Mouse (Mus musculus) neural tube, embryonic 13.5 days (tissue): ENCODE measurements at regions not wholly inside any gene's neighbourhood (a gene's known extent, or its start where the extent isn't known, plus 50 kb on each side); places are given as distances from the start of the nearest gene placed in this dataset.

ENCODE experiments used
- ATAC-seq: fragments of 200-750 bp; cut with Nextera tagmentation; 2 replicates; pipeline ENCODE4 v1.8.0; 2017; ENCODE audit warnings: low read depth, mild to moderate bottlenecking, moderate TSS enrichment, moderate library complexity
- H3K27ac ChIP-seq: fragments of 300-500 bp; sonication (generic); replicated peaks from 2 replicates; pipeline ENCODE4 v1.5.1; 2015; ENCODE audit warnings: moderate library complexity, mild to moderate bottlenecking, inconsistent platforms
- H3K27me3 ChIP-seq: fragments of 300-500 bp; sonication (generic); 2 replicates; pipeline ENCODE4 v1.6.1; 2015; ENCODE audit warnings: mild to moderate bottlenecking, inconsistent platforms
- H3K36me3 ChIP-seq: fragments of 300-500 bp; sonication (generic); 2 replicates; pipeline ENCODE4 v1.6.1; 2015; ENCODE audit warnings: mild to moderate bottlenecking, inconsistent platforms
- H3K4me1 ChIP-seq: fragments of 300-500 bp; sonication (generic); replicated peaks from 2 replicates; pipeline ENCODE4 v1.6.1; 2015; ENCODE audit warnings: inconsistent platforms
- H3K4me2 ChIP-seq: fragments of 300-500 bp; sonication (generic); 2 replicates; pipeline ENCODE4 v1.6.1; 2015; ENCODE audit warnings: inconsistent platforms, mild to moderate bottlenecking, moderate library complexity
- H3K4me3 ChIP-seq: fragments of 300-500 bp; sonication (generic); 2 replicates; pipeline ENCODE4 v1.5.1; 2015; ENCODE audit warnings: mild to moderate bottlenecking, inconsistent platforms
- H3K9ac ChIP-seq: fragments of 300-500 bp; sonication (generic); 2 replicates; pipeline ENCODE4 v1.6.1; 2015; ENCODE audit warnings: moderate library complexity, mild to moderate bottlenecking, inconsistent platforms
- H3K9me3 ChIP-seq: fragments of 300-500 bp; sonication (generic); 2 replicates; pipeline ENCODE4 v1.6.1; 2016; ENCODE audit warnings: inconsistent platforms
- WGBS: fragments of 180-500 bp; shearing (Covaris S2); methylation state at CpG from one replicate; pipeline ENCODE4 v1.1.7; 2015; 5-methylcytosine and 5-hydroxymethylcytosine counted together

DNA sequence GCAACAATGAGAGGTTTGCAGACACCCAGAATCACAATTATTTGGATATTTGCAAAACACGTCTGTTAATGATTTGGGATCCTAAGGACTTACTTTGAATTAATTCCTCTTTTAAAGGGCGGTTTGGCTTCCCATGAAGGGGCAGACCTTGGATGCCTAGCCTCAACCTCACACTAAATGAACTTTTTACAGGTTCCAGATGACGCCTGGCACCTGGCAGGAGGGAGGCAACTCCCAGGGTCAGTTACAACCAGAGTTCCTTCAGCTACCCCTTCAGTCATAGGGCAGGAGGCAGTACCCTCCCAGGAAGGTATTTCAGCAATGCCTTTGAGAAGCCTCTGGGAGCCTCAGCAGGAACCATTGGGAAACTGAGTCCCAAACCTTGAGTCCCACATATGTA lies 57.9 kb upstream of the Stx18 start:
- Histone ChIP-seq H3K36me3 (no peaks in the 10 kb centered on the region), H3K9me3 (no peaks in the 10 kb centered on the region), H3K4me3 (no peak overlapping the region), H3K9ac (no peak overlapping the region), H3K27ac (no peak overlapping the region), H3K4me1 (no peaks in the 10 kb centered on the region; the same call in 1 of the 2 replicates), H3K27me3 (peaks cover 16% of the 10 kb centered on the region; the same call in 1 of the 2 replicates), H3K4me2 (no peak overlapping the region)
- 90% methylated on average over 3 of the region's 3 CpGs for WGBS
- no peak for ATAC-seq

- H3K9me3 ChIP-seq = no peaks in the 10 kb centered on the region
- no peak overlapping the region for H3K9ac ChIP-seq
- 73% methylated on average over 4 of the region's 4 CpGs for WGBS
- H3K4me1 ChIP-seq = peaks cover 13% of the 10 kb centered on the region; the same call in 1 of the 2 replicates
- ATAC-seq = no peak
- peaks cover 21% of the 10 kb centered on the region; the same call in 1 of the 2 replicates for H3K27me3 ChIP-seq
- H3K27ac ChIP-seq = no peak overlapping the region
- no peak overlapping the region for H3K4me3 ChIP-seq
- H3K4me2 ChIP-seq = no peak overlapping the region
- no peaks in the 10 kb centered on the region for H3K36me3 ChIP-seq
Observed at GRCm38 (mm10) chr5:37976943-37977434, 61.6 kb upstream of the Stx18 start.

GRCm38 (mm10) chr5:37972980-37973545 lies 65.5 kb upstream of the Stx18 start:
- H3K27ac ChIP-seq = no peak overlapping the region
- H3K27me3 ChIP-seq = peaks cover 46% of the 10 kb centered on the region
- H3K9ac ChIP-seq = no peak overlapping the region
- no peaks in the 10 kb centered on the region for H3K36me3 ChIP-seq
- H3K4me1 ChIP-seq = peaks cover 17% of the 10 kb centered on the region
- no peak overlapping the region for H3K4me3 ChIP-seq
- H3K4me2 ChIP-seq = no peak overlapping the region
- ATAC-seq = peak; percentile 64; the same call in 1 of the 2 replicates
- 58% methylated on average over 7 of the region's 7 CpGs for WGBS
- no peaks in the 10 kb centered on the region for H3K9me3 ChIP-seq

GRCm38 (mm10) chr5:37971724-37972123 lies 66.8 kb upstream of the Stx18 start:
- Histone ChIP-seq H3K27me3 (peaks cover 59% of the 10 kb centered on the region), H3K9ac (no peak overlapping the region), H3K4me1 (peaks cover 27% of the 10 kb centered on the region), H3K4me3 (no peak overlapping the region), H3K36me3 (no peaks in the 10 kb centered on the region), H3K4me2 (no peak overlapping the region), H3K9me3 (no peaks in the 10 kb centered on the region), H3K27ac (no peak overlapping the region)
- ATAC-seq = no peak
- WGBS = 69% methylated on average over 11 of the region's 11 CpGs

DNA sequence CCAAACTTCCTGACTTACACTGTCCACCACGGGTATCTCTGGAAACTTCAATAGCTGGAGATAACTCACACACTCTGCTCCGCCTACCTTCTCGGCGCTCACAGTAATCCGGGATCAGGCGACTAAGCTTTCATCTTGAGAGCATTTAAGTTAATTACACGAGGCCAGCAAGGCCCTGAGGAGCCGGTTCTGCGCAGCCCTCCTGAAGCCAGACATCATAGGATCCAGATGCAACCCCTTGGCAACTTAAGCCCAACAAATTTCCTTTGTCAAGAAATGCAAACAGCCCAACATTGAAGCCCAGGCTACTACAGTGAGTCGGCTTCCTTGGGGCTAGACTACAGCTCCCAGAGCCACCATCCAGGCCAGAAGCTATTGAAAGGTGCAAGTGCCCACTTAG lies 69.9 kb upstream of the Stx18 start:
- peaks cover 70% of the 10 kb centered on the region for H3K27me3 ChIP-seq
- no peak overlapping the region for H3K27ac ChIP-seq

DNA sequence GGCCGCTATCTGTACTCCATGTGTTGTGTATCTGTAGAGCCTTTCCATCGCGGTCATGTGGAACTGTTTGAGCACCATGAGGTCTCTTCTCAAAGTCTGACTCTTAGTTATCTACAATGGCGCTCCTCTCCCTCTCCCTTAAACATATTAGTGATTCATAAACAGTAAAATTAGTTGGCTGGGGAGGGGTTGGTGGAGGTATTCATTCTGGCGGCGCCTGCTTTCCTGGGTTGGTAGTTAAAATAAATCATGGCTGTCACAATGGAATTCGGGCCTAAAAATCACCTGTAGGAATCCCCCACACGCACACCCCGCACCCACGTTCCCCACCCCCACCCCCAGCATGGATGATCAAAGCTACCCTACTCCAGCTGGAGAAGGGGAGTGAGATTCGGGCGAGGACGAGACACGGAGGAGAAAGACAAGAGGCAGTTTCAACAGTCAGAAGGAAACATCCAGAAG lies 70.6 kb upstream of the Stx18 start:
- H3K9ac ChIP-seq = no peak overlapping the region
- no peaks in the 10 kb centered on the region for H3K36me3 ChIP-seq
- H3K27me3 ChIP-seq = peaks cover 77% of the 10 kb centered on the region
- 8% methylated on average over 14 of the region's 14 CpGs for WGBS
- no peak overlapping the region for H3K27ac ChIP-seq
- peaks cover 22% of the 10 kb centered on the region for H3K4me1 ChIP-seq
- H3K4me2 ChIP-seq = no peak overlapping the region
- H3K9me3 ChIP-seq = no peaks in the 10 kb centered on the region
- no peak overlapping the region for H3K4me3 ChIP-seq
- ATAC-seq = no peak

More for the DNA sequence above, 69.9 kb upstream of the Stx18 start:
- WGBS = 15% methylated on average over 10 of the region's 10 CpGs
- no peak overlapping the region for H3K9ac ChIP-seq
- H3K4me1 ChIP-seq = peaks cover 27% of the 10 kb centered on the region
- no peaks in the 10 kb centered on the region for H3K9me3 ChIP-seq
- H3K4me2 ChIP-seq = no peak overlapping the region
- no peaks in the 10 kb centered on the region for H3K36me3 ChIP-seq
- H3K4me3 ChIP-seq = no peak overlapping the region
- no peak for ATAC-seq

DNA sequence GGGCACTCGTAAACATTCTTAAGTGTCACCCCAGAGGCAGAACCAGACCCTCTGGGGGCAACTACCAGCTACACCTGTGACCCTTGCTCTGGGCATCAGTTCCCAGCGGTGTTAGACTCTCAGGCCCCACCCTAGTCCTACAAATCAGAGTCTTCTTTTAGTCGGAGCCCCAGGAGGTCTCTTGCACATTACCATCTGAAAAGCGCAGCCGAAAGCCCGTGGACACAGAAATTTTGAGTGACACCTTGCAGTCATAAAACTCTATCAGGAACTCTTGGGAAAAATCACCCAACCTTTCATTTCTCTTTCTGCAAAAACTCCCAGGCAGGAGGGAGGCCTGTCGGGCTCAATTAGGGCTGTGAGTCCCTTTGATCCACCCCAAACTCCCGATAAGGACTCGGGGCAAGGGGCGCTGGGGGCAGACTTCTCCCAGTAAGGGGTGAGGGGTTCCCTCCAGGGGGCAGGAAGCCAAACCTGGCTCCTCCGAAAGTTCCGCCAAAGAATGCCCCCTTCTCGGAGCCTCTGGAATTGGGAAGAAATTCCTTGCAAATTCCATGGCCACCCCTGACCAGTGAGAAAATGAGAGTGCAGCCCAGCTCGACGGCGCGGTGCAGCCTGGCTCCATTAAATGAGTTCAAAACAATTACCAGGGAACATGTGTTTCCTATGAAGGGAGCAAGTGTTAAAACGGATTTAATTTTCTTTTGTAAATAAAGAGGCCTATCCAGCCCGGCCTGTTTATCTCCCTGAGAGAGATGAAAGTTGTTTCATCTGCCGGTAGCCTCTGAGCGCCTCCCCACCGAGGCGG lies 71.2 kb upstream of the Stx18 start:
- Histone ChIP-seq H3K36me3 (no peaks in the 10 kb centered on the region), H3K4me3 (no peak overlapping the region), H3K27ac (no peak overlapping the region), H3K9me3 (no peaks in the 10 kb centered on the region), H3K27me3 (peaks cover 83% of the 10 kb centered on the region), H3K9ac (no peak overlapping the region), H3K4me1 (peaks cover 17% of the 10 kb centered on the region), H3K4me2 (no peak overlapping the region)
- WGBS = 5% methylated on average over 23 of the region's 23 CpGs
- ATAC-seq = no peak

- H3K27me3 ChIP-seq = peaks cover 62% of the 10 kb centered on the region
- no peak for ATAC-seq
- no peak overlapping the region for H3K4me2 ChIP-seq
- 72% methylated on average over 8 of the region's 8 CpGs for WGBS
- no peak overlapping the region for H3K9ac ChIP-seq
- no peaks in the 10 kb centered on the region for H3K9me3 ChIP-seq
- H3K4me3 ChIP-seq = no peak overlapping the region
- no peaks in the 10 kb centered on the region for H3K36me3 ChIP-seq
- H3K4me1 ChIP-seq = peaks cover 12% of the 10 kb centered on the region
- no peak overlapping the region for H3K27ac ChIP-seq
Observed at GRCm38 (mm10) chr5:37963688-37964087, 74.9 kb upstream of the Stx18 start.

DNA sequence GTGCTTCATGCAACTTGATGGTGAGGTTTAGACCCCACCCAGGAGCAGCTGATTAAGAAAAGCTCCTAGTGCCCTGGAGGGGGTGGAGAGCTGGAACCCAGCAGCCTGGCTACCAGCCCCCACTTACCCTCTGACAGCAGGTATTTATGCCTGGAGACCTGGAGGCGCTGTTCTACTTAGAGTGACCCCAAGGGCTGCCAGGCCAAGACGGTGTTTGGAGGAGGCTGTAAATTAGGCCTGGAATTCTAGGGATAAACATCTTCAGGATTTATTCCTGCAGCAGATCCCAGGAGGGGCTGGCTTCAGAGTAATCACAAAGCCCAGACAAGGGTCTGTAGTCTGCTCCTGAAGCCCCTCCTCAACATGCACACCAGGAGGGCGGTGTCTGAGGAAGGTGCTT lies 76.0 kb upstream of the Stx18 start:
- Histone ChIP-seq H3K36me3 (no peaks in the 10 kb centered on the region), H3K9ac (no peak overlapping the region), H3K27me3 (peaks cover 50% of the 10 kb centered on the region), H3K4me2 (no peak overlapping the region), H3K9me3 (no peaks in the 10 kb centered on the region), H3K27ac (no peak overlapping the region), H3K4me1 (peaks cover 4% of the 10 kb centered on the region), H3K4me3 (no peak overlapping the region)
- no peak for ATAC-seq
- WGBS = 33% methylated on average over 3 of the region's 3 CpGs

GRCm38 (mm10) chr5:37960216-37960615 lies 78.3 kb upstream of the Stx18 start:
- WGBS = 85% methylated on average over 7 of the region's 7 CpGs
- no peak overlapping the region for H3K4me2 ChIP-seq
- H3K36me3 ChIP-seq = no peaks in the 10 kb centered on the region
- H3K27me3 ChIP-seq = peaks cover 28% of the 10 kb centered on the region
- H3K9ac ChIP-seq = no peak overlapping the region
- H3K4me1 ChIP-seq = no peaks in the 10 kb centered on the region
- H3K4me3 ChIP-seq = no peak overlapping the region
- H3K9me3 ChIP-seq = no peaks in the 10 kb centered on the region
- H3K27ac ChIP-seq = no peak overlapping the region
- ATAC-seq = no peak

GRCm38 (mm10) chr5:37952096-37952495 lies 86.4 kb upstream of the Stx18 start:
- no peak overlapping the region for H3K4me2 ChIP-seq
- H3K27me3 ChIP-seq = no peaks in the 10 kb centered on the region
- WGBS = 0% methylated on average over 1 of the region's 1 CpGs
- no peak overlapping the region for H3K4me3 ChIP-seq
- no peak for ATAC-seq
- no peaks in the 10 kb centered on the region for H3K4me1 ChIP-seq
- no peak overlapping the region for H3K9ac ChIP-seq
- H3K27ac ChIP-seq = no peak overlapping the region
- H3K36me3 ChIP-seq = no peaks in the 10 kb centered on the region
- no peaks in the 10 kb centered on the region for H3K9me3 ChIP-seq

- Histone ChIP-seq H3K27me3 (no peaks in the 10 kb centered on the region), H3K9me3 (no peaks in the 10 kb centered on the region), H3K4me1 (no peaks in the 10 kb centered on the region), H3K4me2 (no peak overlapping the region), H3K27ac (no peak overlapping the region), H3K9ac (no peak overlapping the region), H3K36me3 (no peaks in the 10 kb centered on the region), H3K4me3 (no peak overlapping the region)
- ATAC-seq = no peak
- 53% methylated on average over 2 of the region's 2 CpGs for WGBS
Observed at GRCm38 (mm10) chr5:37932760-37933122, 105.8 kb upstream of the Stx18 start.
